Mouse (Mus musculus) lung, postnatal 0 days (tissue): ENCODE data around the gene Fam207a. TPM values are rescaled to one million over a fixed set of nuclear protein-coding genes. Genes with fewer than 3 reads are reported as not detected.

Experiments used
- ATAC-seq: fragments of 200-750 bp; cut with Nextera tagmentation; 2 replicates; pipeline ENCODE4 v1.8.0; 2017; ENCODE audit warnings: moderate library complexity
- DNase-seq: peaks from one replicate; pipeline ENCODE4 v3.0.0-alpha.2; 2016; ENCODE audit warnings: low spot score
- H3K27ac ChIP-seq: fragments of 300-500 bp; sonication (generic); 2 replicates; pipeline ENCODE4 v1.5.1; 2014; ENCODE audit warnings: antibody characterized with exemption, mild to moderate bottlenecking, low read length, mixed read lengths
- H3K27me3 ChIP-seq: fragments of 300-500 bp; sonication (generic); replicated peaks from 2 replicates; pipeline ENCODE4 v1.6.1; 2014; ENCODE audit warnings: low read length, mixed read lengths; ENCODE audit not compliant: insufficient read depth
- H3K36me3 ChIP-seq: fragments of 300-500 bp; sonication (generic); 2 replicates; pipeline ENCODE4 v1.6.1; 2014; ENCODE audit warnings: low read length, mixed read lengths; ENCODE audit not compliant: insufficient read depth
- H3K4me1 ChIP-seq: fragments of 300-500 bp; sonication (generic); 2 replicates; pipeline ENCODE4 v1.6.1; 2014; ENCODE audit warnings: antibody characterized with exemption, low read depth, low read length, mixed read lengths; ENCODE audit not compliant: insufficient read depth
- H3K4me2 ChIP-seq: fragments of 300-500 bp; sonication (generic); replicated peaks from 2 replicates; pipeline ENCODE4 v1.6.1; 2014; ENCODE audit warnings: low read depth, mild to moderate bottlenecking, low read length, moderate library complexity, mixed read lengths
- H3K4me3 ChIP-seq: fragments of 300-500 bp; sonication (generic); 2 replicates; pipeline ENCODE4 v1.5.1; 2014; ENCODE audit warnings: low read depth, low read length
- H3K9ac ChIP-seq: fragments of 300-500 bp; sonication (generic); replicated peaks from 2 replicates; pipeline ENCODE4 v1.6.1; 2014; ENCODE audit warnings: low read depth, mild to moderate bottlenecking
- H3K9me3 ChIP-seq: fragments of 300-500 bp; sonication (generic); 2 replicates; pipeline ENCODE4 v1.6.1; 2016; ENCODE audit warnings: low read length, mixed read lengths
- CTCF ChIP-seq: IDR thresholded peaks from 2 replicates; pipeline ENCODE4 v1.5.1; 2016; ENCODE audit warnings: antibody characterized with exemption, mild to moderate bottlenecking
- EP300 ChIP-seq: IDR thresholded peaks from 2 replicates; pipeline ENCODE4 v1.6.1; 2016; ENCODE audit warnings: antibody characterized with exemption, mild to moderate bottlenecking, control low read depth
- WGBS: fragments of 180-500 bp; shearing (Covaris S2); extraction: QIAGEN DNeasy Blood & Tissue Kit; methylation state at CpG from one replicate; pipeline ENCODE4 v1.1.7; 2014; 5-methylcytosine and 5-hydroxymethylcytosine counted together
- polyA plus RNA-seq: library from polyadenylated mRNA; unstranded; fragments of >200 nt; fragmentation: Nextera tagmentation; extraction: Ambion mirVana; gene quantifications from 2 replicates; pipeline ENCODE4 v1.2.1, GENCODE M21; 2015

The Fam207a gene
- polyA plus RNA-seq, 1 experiment from 2014 or later, result 27.2 TPM

DNA sequence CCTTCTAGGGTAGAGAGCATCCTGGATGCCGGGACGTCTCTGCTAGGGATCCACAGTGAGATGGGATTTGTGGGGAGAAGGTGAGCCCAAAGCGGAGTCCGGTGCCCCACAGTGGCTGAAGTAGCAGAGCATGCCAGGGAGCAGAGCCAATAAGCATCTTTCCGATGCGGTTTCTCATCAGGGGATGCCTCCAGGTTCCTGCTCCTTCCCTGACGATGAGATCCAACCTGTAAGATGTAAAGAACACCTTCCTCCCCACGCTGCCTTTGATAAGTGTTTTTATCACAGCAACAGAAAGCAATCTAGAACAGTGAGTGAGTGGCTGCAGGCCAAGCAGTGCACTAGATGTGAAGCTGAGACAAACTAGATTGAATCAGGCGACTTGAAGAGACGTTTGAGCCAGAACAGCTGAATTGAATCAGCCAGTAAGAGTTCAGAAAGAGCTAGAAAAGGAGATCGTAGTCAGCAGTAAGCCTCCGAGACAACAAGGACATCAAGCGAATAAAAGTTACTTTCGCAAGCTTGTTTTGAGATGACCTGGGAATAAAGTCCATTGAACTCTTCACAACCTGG, 880 bp upstream of the Fam207a start:
- WGBS, result 29% methylated on average over 14 of the region's 14 CpGs
- Histone ChIP-seq H3K4me2 (peak overlapping the region; percentile 90), H3K27me3 (no peaks in the 10 kb centered on the region), H3K27ac (peak overlapping the region; percentile 78; the same call in 1 of the 2 replicates), H3K4me3 (peak overlapping the region; percentile 83), H3K36me3 (peaks cover 10% of the 10 kb centered on the region; the same call in 1 of the 2 replicates), H3K9ac (peak overlapping the region; percentile 32), H3K9me3 (no peaks in the 10 kb centered on the region; the same call in 1 of the 2 replicates), H3K4me1 (0 out of 2 replicates have a peak, but pooled peaks cover 4% of the 10 kb centered on the region)
- DNase-seq, result peak; percentile 35
- TF ChIP-seq EP300 (no peak), CTCF (no peak)
- ATAC-seq, result 0 out of 2 replicates have a peak, but pooled peaks have one; percentile 0

DNA sequence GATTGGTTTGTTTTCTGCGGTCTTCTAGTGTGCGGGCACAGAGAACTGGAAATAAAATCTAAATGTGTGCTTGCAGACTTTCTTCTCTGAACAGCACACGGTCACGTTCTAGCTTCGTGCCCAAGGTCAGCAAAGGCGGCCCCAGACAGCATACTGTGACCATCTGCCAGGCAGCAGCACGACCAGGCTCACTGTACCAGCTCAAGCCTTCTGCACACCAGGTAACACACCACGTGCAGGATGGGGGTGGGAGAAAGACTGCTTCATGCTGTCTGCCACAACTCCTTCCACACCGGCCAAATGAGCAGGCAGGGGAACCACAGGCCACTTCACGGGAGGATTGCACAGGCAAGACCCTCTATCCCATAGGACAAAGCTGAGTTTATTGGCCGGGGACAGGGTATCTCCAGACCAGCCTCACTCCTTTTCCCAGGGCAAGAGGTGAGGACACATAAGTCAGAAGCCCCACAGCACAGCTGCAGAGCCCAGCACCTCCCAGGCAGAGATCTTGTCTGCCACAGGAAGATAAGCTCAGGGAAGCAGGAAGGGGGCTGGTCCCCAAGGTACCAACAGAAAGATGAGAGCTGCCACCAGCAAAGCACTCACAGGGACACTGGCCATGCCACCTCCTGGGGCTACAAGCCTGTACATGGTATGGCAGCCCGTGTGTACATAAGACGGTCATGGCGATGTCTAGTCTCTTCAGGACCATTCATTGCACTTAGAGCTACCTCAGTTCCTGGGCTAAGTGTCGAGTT, 5.2 kb downstream of the Fam207a start:
- TF ChIP-seq CTCF (no peak), EP300 (no peak)
- ATAC-seq (no peak), DNase-seq (no peak)
- H3K27me3 ChIP-seq, result no peaks in the 10 kb centered on the region
- 0 out of 2 replicates have a peak, but pooled peaks cover 4% of the 10 kb centered on the region for H3K4me1 ChIP-seq
- peaks cover 14% of the 10 kb centered on the region; the same call in 1 of the 2 replicates for H3K36me3 ChIP-seq
- 78% methylated on average over 15 of the region's 15 CpGs for WGBS
- no peak overlapping the region for H3K9ac ChIP-seq
- H3K27ac ChIP-seq, result peak overlapping the region; percentile 81
- no peaks in the 10 kb centered on the region; the same call in 1 of the 2 replicates for H3K9me3 ChIP-seq
- H3K4me2 ChIP-seq, result no peak overlapping the region
- no peak overlapping the region for H3K4me3 ChIP-seq

DNA sequence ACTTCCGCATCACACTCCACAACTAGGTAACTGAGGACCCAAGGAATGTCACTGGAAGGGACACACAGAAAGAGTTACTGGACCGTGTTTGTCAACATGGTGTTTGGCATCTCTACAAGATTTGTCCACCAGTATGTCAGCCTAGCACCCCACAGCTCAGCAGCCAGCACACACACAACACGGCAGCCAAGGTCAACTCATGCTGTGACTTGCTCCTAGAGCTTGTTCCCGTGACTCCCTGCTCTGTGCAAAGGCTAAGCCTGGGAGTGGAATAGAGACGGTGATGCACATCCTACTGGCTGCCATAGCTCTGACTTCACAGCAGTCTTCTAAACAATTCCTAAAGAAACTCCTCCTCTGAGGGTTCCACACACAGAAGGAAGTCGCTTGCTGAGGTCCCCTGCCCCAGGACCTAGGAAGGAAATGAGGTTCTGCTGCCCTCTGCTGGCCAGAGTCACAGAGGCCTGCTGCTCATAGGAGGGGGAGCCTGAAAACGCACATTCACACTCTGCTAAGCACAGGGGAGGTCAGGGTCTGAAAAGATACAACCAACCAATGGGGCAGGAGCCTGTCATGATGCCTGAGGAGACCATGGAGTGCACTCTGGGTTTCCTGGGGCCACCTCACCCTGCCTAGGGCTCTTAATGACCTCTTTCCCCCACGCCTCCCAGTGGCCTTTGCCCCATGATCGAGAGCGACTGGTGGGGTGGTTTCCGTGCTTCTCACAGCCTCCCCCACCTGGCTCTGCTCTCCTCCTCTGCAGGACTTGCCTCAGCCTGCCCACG, 6.0 kb downstream of the Fam207a start:
- 43% methylated on average over 12 of the region's 12 CpGs for WGBS
- TF ChIP-seq CTCF (peak; percentile 96), EP300 (no peak)
- no peak overlapping the region for H3K4me3 ChIP-seq
- ATAC-seq (peak; percentile 90), DNase-seq (peak; percentile 93)
- no peaks in the 10 kb centered on the region for H3K4me1 ChIP-seq
- H3K27ac ChIP-seq, result peak overlapping the region; percentile 81
- H3K9ac ChIP-seq, result no peak overlapping the region
- no peaks in the 10 kb centered on the region; the same call in 1 of the 2 replicates for H3K9me3 ChIP-seq
- H3K27me3 ChIP-seq, result no peaks in the 10 kb centered on the region
- H3K36me3 ChIP-seq, result peaks cover 14% of the 10 kb centered on the region; the same call in 1 of the 2 replicates
- no peak overlapping the region for H3K4me2 ChIP-seq

DNA sequence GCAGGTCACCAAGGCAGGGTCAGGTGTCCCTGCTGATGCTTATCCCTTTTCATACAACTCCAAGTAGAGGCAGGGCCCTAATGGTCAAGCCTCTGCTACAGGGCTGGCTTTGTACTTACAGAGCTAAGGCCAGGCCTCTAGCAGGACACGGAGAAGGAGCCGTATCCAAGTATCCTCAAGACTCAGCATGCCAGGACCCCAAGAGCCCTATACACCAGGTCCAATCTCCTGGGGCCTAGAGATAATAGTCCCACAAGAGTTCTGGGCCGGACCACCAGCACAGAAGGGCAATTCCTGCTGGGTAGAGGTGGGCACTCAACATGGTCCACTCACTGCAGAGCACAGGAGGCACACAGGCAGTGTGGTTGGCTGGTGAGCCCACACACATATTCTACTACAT, 6.8 kb downstream of the Fam207a start:
- peak overlapping the region; percentile 81 for H3K27ac ChIP-seq
- H3K4me3 ChIP-seq, result no peak overlapping the region
- 89% methylated on average over 3 of the region's 3 CpGs for WGBS
- ATAC-seq (no peak), DNase-seq (no peak)
- H3K9me3 ChIP-seq, result no peaks in the 10 kb centered on the region
- no peak overlapping the region for H3K4me2 ChIP-seq
- no peak overlapping the region for H3K9ac ChIP-seq
- peaks cover 8% of the 10 kb centered on the region; the same call in 1 of the 2 replicates for H3K36me3 ChIP-seq
- no peaks in the 10 kb centered on the region for H3K27me3 ChIP-seq
- no peaks in the 10 kb centered on the region for H3K4me1 ChIP-seq
- TF ChIP-seq CTCF (no peak), EP300 (no peak)

DNA sequence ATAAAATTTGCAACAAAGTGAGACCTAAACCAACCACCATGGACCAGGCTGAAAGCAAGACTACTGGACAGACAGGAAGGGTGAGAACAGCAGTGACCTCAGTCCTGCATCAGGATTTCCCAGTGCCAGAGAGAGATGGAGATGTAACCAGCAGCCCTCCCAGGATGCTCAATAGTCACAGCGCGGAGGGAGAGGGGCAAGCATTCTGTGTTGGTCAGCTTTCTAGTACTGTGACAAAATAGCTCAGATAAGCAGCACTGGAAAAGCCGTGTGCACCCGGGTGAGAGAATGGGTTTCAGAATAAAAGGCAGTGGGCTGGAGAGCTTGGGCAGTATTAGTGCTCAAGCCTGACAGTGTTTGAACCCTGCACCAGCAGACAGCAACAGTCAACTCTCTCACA, 7.8 kb downstream of the Fam207a start:
- no peaks in the 10 kb centered on the region for H3K4me1 ChIP-seq
- no peak for TF ChIP-seq CTCF
- no peak for TF ChIP-seq EP300
- H3K27ac ChIP-seq, result peak overlapping the region; percentile 73; the same call in 1 of the 2 replicates

More for the DNA sequence above, 7.8 kb downstream of the Fam207a start:
- no peak for ATAC-seq
- no peaks in the 10 kb centered on the region for H3K9me3 ChIP-seq
- DNase-seq, result no peak
- H3K36me3 ChIP-seq, result peaks cover 5% of the 10 kb centered on the region; the same call in 1 of the 2 replicates
- no peaks in the 10 kb centered on the region for H3K27me3 ChIP-seq
- H3K4me2 ChIP-seq, result no peak overlapping the region
- H3K9ac ChIP-seq, result no peak overlapping the region
- WGBS, result 100% methylated on average over 4 of the region's 4 CpGs
- no peak overlapping the region for H3K4me3 ChIP-seq
